Mouse (Mus musculus) left cerebral cortex, postnatal 25 days (tissue): ENCODE results near the gene Fxyd4. TPM values are rescaled to one million over a fixed set of nuclear protein-coding genes. Genes with fewer than 3 reads are reported as not detected.

Experiments used
- DNase-seq, 2 experiments: peaks; one replicate each; pipeline ENCODE4 v3.0.0; 2022; ENCODE audit warnings: low spot score in 2 of 2, mixed read lengths in 1 of 2
- intact Hi-C: fragments of 180-260 bp; cut with DNase I; formaldehyde crosslinking; loops from one replicate; pipeline ENCODE4 v1.15.1; 2025
- total RNA-seq, 2 experiments: library from RNA; stranded (reverse); gene quantifications; 2 replicates each; pipeline ENCODE4 v1.2.3; 2021

Fxyd4 gene
- total RNA-seq, result not detected

DNA sequence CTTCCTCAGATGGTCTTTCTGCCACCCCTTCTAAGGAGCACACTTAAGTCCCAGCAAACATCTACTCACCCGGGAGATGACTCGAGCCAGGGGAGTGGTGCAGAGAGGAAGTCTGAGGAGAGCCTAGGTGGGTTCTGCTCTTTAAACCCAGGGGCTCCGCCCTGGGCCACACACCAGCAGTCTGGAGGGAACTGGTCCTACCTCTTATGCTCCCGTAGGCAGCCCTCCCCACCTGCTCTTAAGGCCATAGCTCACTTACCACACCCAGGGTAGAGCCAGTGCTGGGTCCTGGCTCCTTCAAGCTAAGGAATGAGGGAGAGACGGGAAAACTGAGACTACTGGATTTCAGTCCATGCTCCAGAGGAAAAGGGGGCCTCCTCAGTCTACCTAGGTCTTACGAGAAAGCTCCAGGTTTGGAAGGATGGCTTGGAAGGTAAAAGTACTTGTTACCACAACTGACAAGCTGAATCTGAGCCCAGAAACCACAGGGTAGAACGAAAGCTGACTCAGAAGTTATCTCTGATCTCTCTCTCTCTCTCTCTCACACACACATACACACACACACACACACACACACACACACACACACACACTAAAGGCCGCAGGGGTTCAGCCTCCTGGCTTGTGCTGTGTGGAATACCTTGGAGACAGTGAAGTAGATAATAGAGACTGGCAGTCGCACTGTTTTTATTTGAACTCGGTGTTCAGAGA lies at the start of gene Fxyd4:
Fxyd4 (minus strand) TSS at position 471 of the 711 bp plus-strand sequence.
- intact Hi-C loops, result no loop called here
- DNase-seq, result no peak

DNA sequence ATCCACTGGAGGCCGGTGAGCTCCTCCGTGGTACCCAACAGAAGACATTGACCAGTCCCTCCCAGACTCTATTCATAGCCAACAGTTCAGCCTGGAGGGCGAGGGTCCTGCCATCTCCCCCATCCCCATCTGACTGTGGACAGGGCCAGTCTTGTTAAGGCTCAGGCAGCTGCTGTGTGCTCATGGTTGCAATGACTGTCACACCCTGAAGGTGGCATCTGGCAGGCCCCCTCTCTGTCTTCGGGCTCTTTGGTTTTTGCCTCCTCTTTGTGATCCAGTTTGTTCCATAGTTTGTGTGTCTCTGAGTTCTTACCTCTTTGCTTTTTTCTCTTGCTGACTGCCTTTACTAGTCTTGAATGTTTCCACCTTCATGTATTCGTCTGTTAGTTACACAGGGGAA lies 49.7 kb upstream of the Fxyd4 start:
- intact Hi-C loops, result no loop called here
- DNase-seq, result no peak

DNA sequence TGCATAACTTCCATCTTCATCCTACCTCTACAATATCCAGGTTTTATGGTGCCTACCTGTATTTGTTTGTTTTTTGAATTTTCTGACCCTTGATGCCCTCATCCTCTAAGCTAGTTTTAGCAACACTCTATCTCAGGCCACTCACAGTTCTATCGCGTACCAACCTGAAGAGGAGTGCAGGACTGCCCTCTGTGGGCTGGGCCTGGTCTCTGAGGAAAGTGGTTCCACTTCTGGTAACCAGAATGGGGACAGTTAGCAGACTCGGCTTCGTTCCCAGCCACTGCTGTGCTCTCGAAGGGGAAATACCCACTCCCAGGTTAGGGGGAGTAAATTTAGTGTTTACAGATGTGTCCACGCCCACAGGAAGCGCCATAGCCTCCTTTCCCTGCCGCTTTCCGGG lies 29.2 kb upstream of the Fxyd4 start:
- DNase-seq, result no peak
- intact Hi-C loops, result no loop called here

DNA sequence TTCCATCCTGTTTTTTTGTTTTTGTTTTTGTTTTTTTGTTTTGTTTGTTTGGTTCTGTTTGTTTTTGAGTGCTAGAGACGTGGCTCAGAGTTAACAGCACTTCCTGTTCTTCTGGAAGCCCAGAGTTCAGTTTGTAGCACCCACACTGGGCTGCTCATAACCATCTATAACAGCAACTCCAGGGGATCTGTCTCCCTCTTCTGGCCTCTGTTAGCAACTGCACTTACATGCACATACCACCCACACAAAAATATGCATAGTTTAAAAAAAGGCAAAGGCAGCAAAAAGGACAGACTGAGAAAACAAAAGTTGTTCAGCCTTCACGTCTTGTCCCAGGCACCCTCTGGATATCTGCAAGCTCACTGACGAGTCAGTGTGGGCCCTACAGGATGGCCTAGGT lies 25.7 kb upstream of the Fxyd4 start:
- intact Hi-C loops, result no loop called here
- no peak for DNase-seq

DNA sequence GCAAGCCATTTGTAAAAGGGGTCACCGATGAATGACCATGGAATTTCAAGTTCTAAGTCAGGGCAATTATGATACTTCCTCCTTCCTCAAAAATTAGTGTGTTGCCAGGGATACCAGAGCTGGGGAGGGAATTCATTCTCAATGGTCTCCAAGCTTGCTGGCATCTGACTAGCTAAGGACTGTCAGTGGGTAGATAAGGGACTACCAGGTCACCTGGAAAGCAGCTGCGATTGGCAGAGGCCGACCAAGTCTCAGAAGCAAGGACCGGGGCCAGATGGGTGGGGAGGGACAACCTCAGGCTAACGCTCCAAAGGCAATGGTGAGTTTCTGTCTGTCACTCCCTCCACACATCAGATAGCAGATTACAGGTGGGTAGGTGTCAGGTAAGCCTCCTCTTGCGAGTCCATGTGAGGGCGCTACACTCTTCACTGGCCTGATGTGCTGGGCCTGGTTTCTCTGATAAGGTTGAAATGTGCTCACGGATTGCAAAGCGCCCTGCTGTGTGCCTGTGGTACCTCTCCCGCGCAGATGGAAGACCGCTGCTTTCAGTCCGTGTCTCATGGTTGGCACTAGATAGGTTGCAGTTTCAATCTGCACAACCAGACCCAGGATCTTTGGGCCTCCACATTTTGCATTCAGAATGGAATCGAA lies 19.5 kb upstream of the Fxyd4 start:
- DNase-seq, result peak in 1 of 2 experiments; percentile 61
- intact Hi-C loops, result no loop called here

DNA sequence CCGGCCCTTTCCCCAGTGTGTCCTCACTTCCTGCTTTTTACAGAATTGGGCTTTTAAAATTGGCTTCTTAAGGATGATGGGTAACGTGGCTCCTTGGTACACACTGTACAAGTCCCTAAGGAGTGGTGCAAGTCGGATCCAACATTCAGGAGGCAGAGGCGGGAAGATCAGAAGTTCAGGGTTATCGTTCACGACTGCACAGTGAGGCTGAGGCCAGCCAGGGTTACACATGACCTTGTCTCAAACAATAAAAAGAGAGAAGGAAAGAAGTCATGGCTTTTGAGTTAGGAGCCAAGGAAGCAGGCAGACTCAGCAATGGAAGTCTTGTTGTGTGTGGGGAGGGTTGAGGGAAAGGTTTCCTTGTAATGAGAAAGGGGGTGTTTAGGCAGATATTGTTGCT lies 18.7 kb upstream of the Fxyd4 start:
- no peak for DNase-seq
- intact Hi-C loops, result no loop called here

DNA sequence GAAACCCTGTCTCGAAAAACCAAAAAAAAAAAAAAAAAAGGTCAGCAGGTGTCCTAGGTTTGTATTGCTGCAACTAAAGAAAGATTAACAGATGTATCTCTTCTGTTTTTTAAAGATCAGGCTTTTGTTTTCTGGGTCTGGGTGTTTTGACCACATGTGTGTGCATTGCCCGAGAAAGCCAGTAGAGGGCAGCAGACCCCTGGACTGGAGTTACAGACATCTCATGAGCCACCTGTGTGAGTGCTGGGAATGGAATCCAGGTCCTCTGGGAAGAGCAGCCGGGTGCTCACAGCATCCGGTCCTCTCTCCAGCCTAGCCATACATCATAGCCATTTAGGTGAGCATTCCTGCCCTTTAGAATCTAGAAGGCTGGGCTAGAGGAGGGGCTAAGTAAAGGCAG lies 14.8 kb upstream of the Fxyd4 start:
- intact Hi-C loops, result no loop called here
- no peak for DNase-seq

DNA sequence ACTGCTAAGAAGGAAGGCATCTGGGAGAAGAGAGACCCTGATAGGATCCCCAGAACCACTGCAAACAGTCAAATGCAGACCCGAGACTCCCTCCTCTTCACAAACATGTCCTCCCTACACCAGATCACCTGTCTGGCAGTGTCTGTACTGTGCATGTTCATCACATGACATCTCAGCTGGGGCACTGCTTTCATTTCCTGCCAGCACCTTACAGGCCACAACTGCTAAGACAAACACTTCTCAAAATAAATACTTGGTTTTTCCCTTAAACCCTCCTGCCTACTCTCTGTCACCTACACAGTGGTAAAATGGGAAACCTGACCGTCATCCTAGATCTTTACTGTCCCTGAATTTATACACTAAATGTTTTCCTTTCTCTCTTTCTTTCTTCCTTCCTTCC lies 6.4 kb upstream of the Fxyd4 start:
- peak in 1 of 2 experiments; percentile 48 for DNase-seq
- intact Hi-C loops, result loop anchor here (5.0 kb wide), 1 partner anchor 68 kb away; the partner anchor contains the start of gene Rasgef1a

DNA sequence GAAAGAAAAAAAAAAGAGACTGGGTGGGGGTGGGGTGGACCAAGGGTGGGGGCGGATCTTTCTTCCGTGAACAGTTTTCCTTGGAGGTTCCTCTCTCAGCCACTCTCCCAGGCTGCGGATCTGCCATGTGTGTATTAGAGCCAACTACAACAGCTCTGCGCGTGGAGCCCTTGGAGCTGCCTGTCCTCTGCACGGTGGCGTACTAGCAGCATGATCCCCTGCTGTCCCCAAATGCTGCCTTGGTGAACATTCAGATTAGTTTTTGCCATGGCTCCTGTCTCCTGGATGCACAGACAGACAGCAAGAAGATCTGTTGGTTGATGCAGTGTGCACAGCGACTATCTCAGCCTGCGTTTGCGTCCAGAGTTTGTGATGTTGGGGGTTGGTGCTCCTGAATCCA lies 5.3 kb upstream of the Fxyd4 start:
- intact Hi-C loops, result loop anchor here (5.0 kb wide), 1 partner anchor 70 kb away; the partner anchor contains the start of gene Rasgef1a
- peak in 1 of 2 experiments; percentile 45 for DNase-seq

DNA sequence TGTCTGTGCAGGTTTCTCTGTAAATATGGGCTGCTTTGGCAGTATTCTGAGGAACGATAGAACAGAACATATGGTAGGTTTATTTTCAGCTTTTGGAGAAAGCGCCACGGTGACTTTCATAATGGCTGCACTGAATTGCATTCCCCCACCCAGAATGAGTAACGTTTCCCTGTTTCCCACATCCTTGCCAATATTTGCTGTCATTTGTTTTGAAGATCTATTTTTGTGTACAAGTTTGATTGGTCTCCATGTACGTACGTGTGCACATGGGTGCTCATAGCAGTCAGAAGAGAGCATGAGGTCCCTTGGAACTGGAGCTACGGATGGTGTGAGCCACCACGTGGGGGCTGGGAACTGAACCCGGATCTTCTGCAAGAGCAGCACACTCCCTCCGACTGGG lies 1.5 kb upstream of the Fxyd4 start:
- intact Hi-C loops, result no loop called here
- peak; percentile 36 to 75 for DNase-seq

DNA sequence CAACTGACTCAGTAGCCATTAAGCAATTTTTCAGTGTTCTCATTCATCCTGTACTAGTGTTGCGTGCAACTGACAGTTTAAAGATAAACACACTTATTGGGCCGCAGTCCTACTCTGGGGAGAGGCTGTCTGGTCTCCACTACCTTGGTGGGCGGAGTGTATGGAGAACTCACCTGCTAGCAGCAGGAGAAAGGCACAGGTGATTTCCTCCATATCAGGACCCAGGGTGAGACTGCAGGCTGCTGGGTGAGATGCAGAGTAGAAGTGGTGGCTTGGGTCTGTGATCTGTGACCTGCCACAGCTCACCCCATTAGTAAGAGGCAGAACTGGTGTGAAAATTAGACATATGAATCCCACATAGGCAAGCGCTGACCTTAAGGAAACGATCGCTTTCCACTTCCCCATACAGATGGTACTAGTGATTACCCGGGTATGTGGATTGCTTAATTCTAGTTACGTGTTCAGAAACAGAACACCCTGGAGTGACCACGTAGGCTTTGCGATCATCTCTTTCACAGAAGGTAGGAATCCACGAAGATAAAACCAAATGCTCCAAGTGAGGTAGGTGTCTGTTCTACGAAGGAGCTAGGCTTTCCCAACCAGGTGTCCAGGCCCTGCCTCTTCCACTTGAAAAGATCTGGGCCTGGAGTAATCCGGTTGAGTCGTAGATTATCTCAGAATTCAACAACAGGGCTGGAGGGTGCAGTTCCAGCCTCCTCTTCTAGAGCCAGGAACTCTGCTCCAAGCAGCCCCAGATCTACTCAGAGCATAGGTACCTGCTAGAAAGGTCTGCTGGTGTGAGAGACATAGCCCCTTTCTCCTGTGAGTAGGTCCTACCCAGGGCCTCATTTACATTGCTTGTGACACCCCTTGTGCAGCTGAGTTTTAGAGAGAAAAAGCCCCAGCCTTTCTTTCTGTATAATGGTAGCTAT lies 1.5 kb downstream of the Fxyd4 start:
- intact Hi-C loops, result no loop called here

DNA sequence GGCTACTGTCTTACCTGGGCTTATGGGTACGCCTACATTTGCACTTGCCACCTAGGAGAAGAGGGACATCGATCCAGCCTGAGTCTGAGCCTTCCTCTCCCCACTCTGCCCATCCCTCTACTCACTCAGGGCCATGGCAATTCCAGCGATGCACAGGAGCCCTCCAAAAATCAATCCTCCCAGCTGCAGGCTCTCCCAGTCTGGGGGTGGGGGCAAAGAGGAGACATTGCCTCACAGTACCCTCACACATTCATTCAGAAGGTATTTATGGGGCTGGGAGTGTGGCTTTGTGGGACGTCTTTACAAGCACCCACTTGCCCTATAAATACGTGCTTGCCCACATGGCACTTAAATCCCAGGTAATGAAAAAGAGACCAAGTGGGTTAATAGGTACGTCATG lies 3.2 kb downstream of the Fxyd4 start:
- intact Hi-C loops, result loop anchor here (5.0 kb wide), 1 partner anchor 163 kb away; no protein-coding TSS in a partner anchor
- DNase-seq, result no peak

More for the DNA sequence above, 1.5 kb downstream of the Fxyd4 start:
- no peak for DNase-seq

DNA sequence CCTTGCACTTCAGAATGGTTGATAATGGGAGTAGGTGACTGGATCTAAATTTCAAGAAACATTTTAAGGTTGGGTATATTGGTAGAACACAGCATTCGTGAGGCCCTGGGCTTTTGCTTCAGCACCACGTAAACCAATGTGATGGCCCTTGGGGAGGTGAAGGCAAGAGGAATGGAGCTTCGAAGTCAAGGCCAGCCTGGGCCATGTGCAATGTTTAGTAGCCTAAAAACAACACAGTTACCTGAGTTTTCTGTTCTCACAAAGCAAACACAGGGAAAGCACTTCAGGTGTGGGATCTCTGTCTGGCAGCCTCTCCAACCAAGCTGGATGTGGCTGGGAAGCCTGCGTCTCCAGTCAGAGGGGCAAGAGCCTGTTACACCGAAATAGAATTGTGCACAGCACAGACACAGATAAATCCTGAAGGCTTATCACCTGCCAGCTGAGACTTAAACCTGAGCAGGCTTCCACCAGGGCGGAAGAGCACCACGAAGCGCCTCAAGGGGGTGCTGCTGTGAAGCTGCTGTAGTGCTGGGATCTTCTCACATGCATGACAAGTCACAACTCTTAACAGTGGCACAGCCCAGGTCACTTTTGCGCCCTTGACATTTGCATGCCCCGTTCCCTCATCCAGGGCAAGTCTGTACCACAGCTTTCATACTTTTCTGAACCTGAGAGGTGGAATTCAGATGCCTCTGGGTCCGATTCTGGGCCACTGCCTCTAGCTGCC lies 5.0 kb downstream of the Fxyd4 start:
- peak; percentile 27 to 36 for DNase-seq
- intact Hi-C loops, result loop anchor here (5.0 kb wide), 1 partner anchor 165 kb away; no protein-coding TSS in a partner anchor

DNA sequence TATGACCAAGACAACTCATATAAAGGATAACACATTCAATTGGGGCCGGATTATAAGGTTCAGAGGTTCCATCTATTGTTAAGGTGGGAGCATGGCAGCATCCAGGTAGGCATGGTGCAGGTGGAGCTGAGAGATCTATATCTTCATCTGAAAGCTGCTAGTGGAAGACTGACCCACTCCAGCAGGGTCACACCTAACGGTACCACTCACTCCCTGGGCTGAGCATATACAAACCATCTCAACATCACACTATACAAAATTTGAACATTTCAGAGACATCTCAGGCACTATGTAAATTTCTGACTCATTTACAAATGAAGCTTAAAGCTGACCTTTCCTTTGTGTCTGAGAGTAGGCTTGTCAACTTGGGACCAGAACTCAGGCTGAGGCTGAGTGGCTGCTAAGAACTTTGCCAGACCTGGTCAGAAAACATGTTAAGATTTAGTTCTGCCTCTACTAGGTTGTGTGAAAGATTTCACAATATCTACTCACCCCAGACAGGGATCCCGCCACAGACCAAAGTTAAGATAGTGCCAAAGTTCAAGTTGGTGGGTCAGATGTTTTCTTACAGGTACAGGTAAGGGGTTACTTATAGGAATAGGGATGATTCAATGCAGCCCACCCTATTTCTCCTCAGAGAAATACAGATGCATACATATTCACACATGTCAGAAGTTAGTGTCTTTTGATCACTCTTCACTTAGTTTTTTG lies 7.4 kb downstream of the Fxyd4 start:
- intact Hi-C loops, result loop anchor here (5.0 kb wide), 1 partner anchor 167 kb away; no protein-coding TSS in a partner anchor
- no peak for DNase-seq

DNA sequence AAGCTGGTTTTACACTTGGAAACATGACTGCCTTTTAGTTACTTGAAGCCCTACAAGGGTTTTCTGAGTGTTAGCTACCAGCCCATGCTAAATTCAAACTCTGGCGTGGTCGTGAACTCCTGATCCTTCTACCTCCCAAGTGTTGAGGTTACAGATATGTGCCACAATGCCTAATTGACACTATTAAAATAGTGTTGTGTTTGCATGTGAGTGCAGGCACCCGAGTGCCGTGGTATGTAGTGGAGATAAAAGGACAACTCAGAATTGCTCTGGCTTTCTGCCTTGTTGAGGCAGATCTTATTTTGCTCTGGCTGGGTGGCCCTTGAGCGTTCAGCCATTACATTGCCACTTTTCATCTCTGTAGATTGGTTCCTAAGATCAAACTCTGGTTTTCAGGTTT lies 8.7 kb downstream of the Fxyd4 start:
- DNase-seq, result no peak
- intact Hi-C loops, result no loop called here

DNA sequence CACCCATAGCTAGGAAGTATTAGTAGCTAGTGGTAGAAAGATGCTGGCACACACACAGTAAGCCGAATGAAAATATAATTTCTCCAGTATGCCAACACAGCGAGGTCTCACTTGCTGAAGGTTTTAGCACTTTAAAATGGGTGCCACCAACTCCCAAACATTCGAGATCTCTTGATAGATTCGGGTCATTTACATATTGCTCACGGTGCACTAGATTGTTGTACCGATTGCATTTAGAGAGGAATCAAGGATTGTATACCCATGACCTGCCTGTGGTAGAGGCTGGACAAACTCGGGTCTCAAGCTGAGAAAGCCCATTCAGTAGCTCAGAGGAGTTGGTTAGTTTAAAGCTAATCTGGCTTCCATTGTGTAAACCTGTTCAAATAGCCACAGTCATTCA lies 9.5 kb downstream of the Fxyd4 start:
- DNase-seq, result no peak
- intact Hi-C loops, result no loop called here

DNA sequence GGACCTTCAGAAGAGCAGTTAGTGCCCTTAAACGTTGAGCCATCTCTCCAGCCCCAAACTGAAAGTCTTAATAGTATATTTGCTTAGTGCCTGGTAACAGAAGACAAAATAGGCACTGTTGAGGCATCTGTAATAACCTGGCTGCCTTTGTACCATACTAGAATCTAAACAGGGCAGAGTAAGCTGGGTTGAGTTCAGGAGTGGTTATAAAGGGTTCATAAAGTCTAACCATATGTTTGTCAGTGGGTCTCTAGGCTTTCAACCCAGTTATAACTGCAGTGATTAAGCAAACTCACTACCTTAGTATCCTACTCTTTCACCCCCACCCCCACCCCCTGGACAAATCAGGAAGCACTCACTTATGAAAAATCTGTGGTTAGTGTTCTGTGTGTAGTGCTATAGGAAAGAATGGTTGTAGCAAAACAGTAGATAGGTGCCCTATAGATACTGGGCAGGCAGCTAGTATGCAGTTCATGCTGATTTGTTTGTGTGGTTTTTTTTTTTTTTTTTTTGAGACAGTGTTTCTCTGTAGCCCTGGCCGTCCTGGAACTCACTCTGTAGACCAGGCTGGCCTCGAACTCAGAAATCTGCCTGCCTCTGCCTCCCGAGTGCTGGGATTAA lies 10.5 kb downstream of the Fxyd4 start:
- no peak for DNase-seq
- intact Hi-C loops, result no loop called here

DNA sequence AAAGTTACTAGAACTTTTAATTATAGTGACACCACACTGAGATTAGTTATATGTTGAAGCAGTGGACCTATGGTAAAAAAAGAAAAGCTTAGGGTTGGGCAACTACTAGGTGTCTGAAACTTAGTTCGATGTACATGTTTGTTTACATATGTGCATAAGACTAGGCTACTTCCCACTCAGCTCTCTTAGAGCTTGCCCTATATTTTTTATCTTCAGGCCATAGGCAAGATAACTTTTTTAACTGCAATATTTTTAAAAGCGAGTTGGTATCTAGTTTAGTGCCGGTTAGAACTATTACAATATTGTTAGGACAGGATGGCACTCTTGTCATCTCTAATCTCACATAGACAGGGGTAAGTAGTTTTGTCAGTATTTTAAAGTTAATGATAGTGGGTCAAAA lies 15.5 kb downstream of the Fxyd4 start:
- DNase-seq, result no peak
- intact Hi-C loops, result no loop called here
